Mouse (Mus musculus): ENCODE measurements around the gene Krt71. TPM values are rescaled to one million over a fixed set of nuclear protein-coding genes. Genes with fewer than 3 reads are reported as not detected.

Krt71 gene
- polyA plus RNA-seq (2015; fragmentation: Illumina TruSeq; extraction: RNeasy Lipid Tissue Mini Kit (QIAGEN cat#74804); ENCODE audit: insufficient read depth, low replicate concordance) = not detected

GRCm38 (mm10) chr15:101742711-101743110 lies at the start of gene Krt71:
Gene Krt71, minus strand, starts transcription at chr15:101743109.

GRCm38 (mm10) chr15:101786360-101786759 lies 43.5 kb upstream of the Krt71 start, which contains the start of gene Krt72:
Gene Krt72, minus strand, starts transcription at chr15:101786460.

GRCm38 (mm10) chr15:101712720-101713119 lies 30.2 kb downstream of the Krt71 start, which contains the start of gene Krt5:
Gene Krt5, minus strand, starts transcription at chr15:101712898.

GRCm38 (mm10) chr15:101694207-101694606 lies 48.7 kb downstream of the Krt71 start, which contains the start of gene Krt6a:
Gene Krt6a, minus strand, starts transcription at chr15:101694307.

Other genes with a start within 250 kb of the Krt71 start
- not detected for gene Gm49425, start 225.8 kb downstream of the Krt71 start, polyA plus RNA-seq (2015; fragmentation: Illumina TruSeq; extraction: RNeasy Lipid Tissue Mini Kit (QIAGEN cat#74804); ENCODE audit: insufficient read depth, low replicate concordance)
- not detected for gene Krt84, start 210.3 kb downstream of the Krt71 start, polyA plus RNA-seq (2015; fragmentation: Illumina TruSeq; extraction: RNeasy Lipid Tissue Mini Kit (QIAGEN cat#74804); ENCODE audit: insufficient read depth, low replicate concordance)
- not detected for gene Krt82, start 192.4 kb downstream of the Krt71 start, polyA plus RNA-seq (2015; fragmentation: Illumina TruSeq; extraction: RNeasy Lipid Tissue Mini Kit (QIAGEN cat#74804); ENCODE audit: insufficient read depth, low replicate concordance)
- gene Krt90, start 180.2 kb downstream of the Krt71 start, polyA plus RNA-seq (2015; fragmentation: Illumina TruSeq; extraction: RNeasy Lipid Tissue Mini Kit (QIAGEN cat#74804); ENCODE audit: insufficient read depth, low replicate concordance) = not detected
- gene Krt75, start 169.2 kb downstream of the Krt71 start, polyA plus RNA-seq (2015; fragmentation: Illumina TruSeq; extraction: RNeasy Lipid Tissue Mini Kit (QIAGEN cat#74804); ENCODE audit: insufficient read depth, low replicate concordance) = not detected
- not detected for gene Gm5414, start 114.9 kb downstream of the Krt71 start, polyA plus RNA-seq (2015; fragmentation: Illumina TruSeq; extraction: RNeasy Lipid Tissue Mini Kit (QIAGEN cat#74804); ENCODE audit: insufficient read depth, low replicate concordance)
- not detected for gene Gm5478, start 95.7 kb downstream of the Krt71 start, polyA plus RNA-seq (2015; fragmentation: Illumina TruSeq; extraction: RNeasy Lipid Tissue Mini Kit (QIAGEN cat#74804); ENCODE audit: insufficient read depth, low replicate concordance)
- gene Krt6b, start 62.8 kb downstream of the Krt71 start, polyA plus RNA-seq (2015; fragmentation: Illumina TruSeq; extraction: RNeasy Lipid Tissue Mini Kit (QIAGEN cat#74804); ENCODE audit: insufficient read depth, low replicate concordance) = not detected
- not detected for gene Krt6a, start 48.8 kb downstream of the Krt71 start, polyA plus RNA-seq (2015; fragmentation: Illumina TruSeq; extraction: RNeasy Lipid Tissue Mini Kit (QIAGEN cat#74804); ENCODE audit: insufficient read depth, low replicate concordance)
- gene Krt5, start 30.2 kb downstream of the Krt71 start, polyA plus RNA-seq (2015; fragmentation: Illumina TruSeq; extraction: RNeasy Lipid Tissue Mini Kit (QIAGEN cat#74804); ENCODE audit: insufficient read depth, low replicate concordance) = not detected
- gene Krt72, start 43.4 kb upstream of the Krt71 start, polyA plus RNA-seq (2015; fragmentation: Illumina TruSeq; extraction: RNeasy Lipid Tissue Mini Kit (QIAGEN cat#74804); ENCODE audit: insufficient read depth, low replicate concordance) = not detected
- gene Krt73, start 59.2 kb upstream of the Krt71 start, polyA plus RNA-seq (2015; fragmentation: Illumina TruSeq; extraction: RNeasy Lipid Tissue Mini Kit (QIAGEN cat#74804); ENCODE audit: insufficient read depth, low replicate concordance) = not detected
- not detected for gene Krt2, start 75.1 kb upstream of the Krt71 start, polyA plus RNA-seq (2015; fragmentation: Illumina TruSeq; extraction: RNeasy Lipid Tissue Mini Kit (QIAGEN cat#74804); ENCODE audit: insufficient read depth, low replicate concordance)
- gene Krt1, start 107.7 kb upstream of the Krt71 start, polyA plus RNA-seq (2015; fragmentation: Illumina TruSeq; extraction: RNeasy Lipid Tissue Mini Kit (QIAGEN cat#74804); ENCODE audit: insufficient read depth, low replicate concordance) = 0.10 TPM
- gene Krt77, start 126.6 kb upstream of the Krt71 start, polyA plus RNA-seq (2015; fragmentation: Illumina TruSeq; extraction: RNeasy Lipid Tissue Mini Kit (QIAGEN cat#74804); ENCODE audit: insufficient read depth, low replicate concordance) = not detected
- gene Krt76, start 149.8 kb upstream of the Krt71 start, polyA plus RNA-seq (2015; fragmentation: Illumina TruSeq; extraction: RNeasy Lipid Tissue Mini Kit (QIAGEN cat#74804); ENCODE audit: insufficient read depth, low replicate concordance) = not detected
- not detected for gene Krt4, start 181.6 kb upstream of the Krt71 start, polyA plus RNA-seq (2015; fragmentation: Illumina TruSeq; extraction: RNeasy Lipid Tissue Mini Kit (QIAGEN cat#74804); ENCODE audit: insufficient read depth, low replicate concordance)
- not detected for gene Krt79, start 197.2 kb upstream of the Krt71 start, polyA plus RNA-seq (2015; fragmentation: Illumina TruSeq; extraction: RNeasy Lipid Tissue Mini Kit (QIAGEN cat#74804); ENCODE audit: insufficient read depth, low replicate concordance)
- not detected for gene Krt78, start 211.2 kb upstream of the Krt71 start, polyA plus RNA-seq (2015; fragmentation: Illumina TruSeq; extraction: RNeasy Lipid Tissue Mini Kit (QIAGEN cat#74804); ENCODE audit: insufficient read depth, low replicate concordance)

All from spleen, adult 10 weeks (tissue).